Mouse (Mus musculus) embryonic facial prominence, embryonic 14.5 days (tissue): ENCODE results near the gene Lrrn3. TPM values are rescaled to one million over a fixed set of nuclear protein-coding genes. Genes with fewer than 3 reads are reported as not detected.

ENCODE experiments used
- ATAC-seq: fragments of 200-750 bp; cut with Nextera tagmentation; 2 replicates; pipeline ENCODE4 v1.8.0; 2017; ENCODE audit warnings: low read depth, moderate number of reproducible peaks, moderate TSS enrichment
- DNase-seq: peaks from one replicate; pipeline ENCODE4 v3.0.0-alpha.2; 2015; ENCODE audit warnings: low spot score
- H3K27ac ChIP-seq: fragments of 300-500 bp; sonication (generic); replicated peaks from 2 replicates; pipeline ENCODE4 v1.5.1; 2014; ENCODE audit warnings: low read depth, mild to moderate bottlenecking, low read length, moderate library complexity
- H3K27me3 ChIP-seq: fragments of 300-500 bp; sonication (generic); replicated peaks from 2 replicates; pipeline ENCODE4 v1.6.1; 2014; ENCODE audit warnings: low read length; ENCODE audit not compliant: control insufficient read depth, insufficient read depth
- H3K36me3 ChIP-seq: fragments of 300-500 bp; sonication (generic); 2 replicates; pipeline ENCODE4 v1.6.1; 2014; ENCODE audit warnings: low read length, mixed read lengths; ENCODE audit not compliant: control insufficient read depth, insufficient read depth
- H3K4me1 ChIP-seq: fragments of 300-500 bp; sonication (generic); 2 replicates; pipeline ENCODE4 v1.6.1; 2014; ENCODE audit warnings: antibody characterized with exemption, low read length; ENCODE audit not compliant: control insufficient read depth, insufficient read depth
- H3K4me2 ChIP-seq: fragments of 300-500 bp; sonication (generic); 2 replicates; pipeline ENCODE4 v1.6.1; 2014; ENCODE audit warnings: low read depth, mild to moderate bottlenecking, low read length, moderate library complexity, mixed read lengths
- H3K4me3 ChIP-seq: fragments of 300-500 bp; sonication (generic); 2 replicates; pipeline ENCODE4 v1.5.1; 2014; ENCODE audit warnings: low read depth, mild to moderate bottlenecking, low read length
- H3K9ac ChIP-seq: fragments of 300-500 bp; sonication (generic); 2 replicates; pipeline ENCODE4 v1.6.1; 2014; ENCODE audit warnings: low read depth, mild to moderate bottlenecking, low read length, moderate library complexity, mixed read lengths
- H3K9me3 ChIP-seq: fragments of 300-500 bp; sonication (generic); 2 replicates; pipeline ENCODE4 v1.6.1; 2016; ENCODE audit warnings: low read length; ENCODE audit not compliant: control insufficient read depth
- WGBS: fragments of 180-500 bp; shearing (Covaris S2); extraction: QIAGEN DNeasy Blood & Tissue Kit; methylation state at CpG from one replicate; pipeline ENCODE4 v1.1.7; 2014; 5-methylcytosine and 5-hydroxymethylcytosine counted together
- polyA plus RNA-seq: library from polyadenylated mRNA; unstranded; fragments of >200 nt; fragmentation: Nextera tagmentation; extraction: Ambion mirVana; gene quantifications from 2 replicates; pipeline ENCODE4 v1.2.1, GENCODE M21; 2014

Lrrn3 gene
- polyA plus RNA-seq, result 11.3 and 14.5 TPM in 2 replicates

DNA sequence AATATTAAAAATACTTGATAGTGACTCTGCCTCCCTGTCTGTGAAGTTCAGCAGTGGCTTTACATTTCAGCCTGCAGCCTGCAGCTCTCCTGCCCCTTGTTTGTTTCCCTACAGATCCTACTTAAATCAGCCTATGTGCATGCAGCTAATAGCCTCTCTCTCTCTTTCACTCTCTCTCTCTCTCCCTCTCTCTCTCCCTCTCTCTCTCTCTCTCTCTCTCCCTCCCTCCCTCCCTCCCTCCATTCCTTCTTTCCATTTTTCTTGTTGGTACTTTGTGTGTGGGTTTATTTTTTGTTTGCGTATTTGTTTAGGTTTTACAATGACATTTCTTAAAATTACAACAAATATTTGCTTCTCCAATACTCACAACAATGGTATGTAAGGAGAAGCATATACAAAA is at the start of gene Lrrn3:
Lrrn3 (minus strand) TSS at position 101 of the 400 bp plus-strand sequence.
- 92% methylated on average over 1 of the region's 1 CpGs for WGBS
- Histone ChIP-seq H3K4me3 (peak within 1 kb of the TSS; percentile 37), H3K4me1 (no peaks in the 10 kb centered on the region), H3K27ac (no peak within 1 kb of the TSS), H3K4me2 (peak within 1 kb of the TSS; percentile 60), H3K9me3 (no peaks in the 10 kb centered on the region), H3K9ac (peak within 1 kb of the TSS; percentile 54), H3K36me3 (no peaks in the 10 kb centered on the region), H3K27me3 (no peaks in the 10 kb centered on the region)
- ATAC-seq, result no peak
- no peak for DNase-seq

- WGBS, result 74% methylated on average over 4 of the region's 4 CpGs
Measured at GRCm38 (mm10) chr12:41528410-41528809, 42.2 kb upstream of the Lrrn3 start.

DNA sequence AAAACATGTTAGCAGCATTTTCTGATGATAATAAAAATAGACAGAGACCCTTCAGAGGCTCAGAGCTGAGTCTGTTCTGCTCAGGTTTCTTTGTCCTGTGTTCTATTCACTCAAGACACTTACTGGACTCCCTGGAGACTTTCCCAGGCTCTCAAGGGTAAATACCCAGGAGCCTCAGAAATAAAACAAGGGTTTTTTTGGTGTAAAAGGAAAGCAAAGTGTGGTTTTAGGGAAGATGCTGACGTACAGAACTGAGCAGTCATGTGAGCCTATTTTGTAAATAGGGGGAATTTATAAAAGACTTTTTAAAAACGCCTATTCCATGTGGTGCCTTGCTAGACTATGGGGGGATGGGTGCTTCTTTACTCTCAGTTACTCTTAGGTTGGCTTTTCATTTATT is 40.5 kb upstream of the Lrrn3 start:
- H3K9me3 ChIP-seq, result no peaks in the 10 kb centered on the region
- no peak overlapping the region for H3K4me3 ChIP-seq
- ATAC-seq (no peak), DNase-seq (no peak)
- WGBS, result 61% methylated on average over 2 of the region's 2 CpGs
- H3K4me2 ChIP-seq, result no peak overlapping the region
- H3K9ac ChIP-seq, result no peak overlapping the region
- H3K27ac ChIP-seq, result no peak overlapping the region
- no peaks in the 10 kb centered on the region for H3K36me3 ChIP-seq
- H3K4me1 ChIP-seq, result no peaks in the 10 kb centered on the region
- H3K27me3 ChIP-seq, result no peaks in the 10 kb centered on the region

More at GRCm38 (mm10) chr12:41528410-41528809, 42.2 kb upstream of the Lrrn3 start:
- Histone ChIP-seq H3K9ac (no peak overlapping the region), H3K4me1 (no peaks in the 10 kb centered on the region), H3K27me3 (no peaks in the 10 kb centered on the region), H3K27ac (no peak overlapping the region), H3K36me3 (no peaks in the 10 kb centered on the region), H3K4me3 (no peak overlapping the region), H3K4me2 (no peak overlapping the region), H3K9me3 (no peaks in the 10 kb centered on the region)
- DNase-seq (no peak), ATAC-seq (no peak)

GRCm38 (mm10) chr12:41521671-41522070 is 35.4 kb upstream of the Lrrn3 start:
- ATAC-seq (no peak), DNase-seq (no peak)
- H3K4me1 ChIP-seq, result no peaks in the 10 kb centered on the region
- no peak overlapping the region for H3K4me3 ChIP-seq
- no peak overlapping the region for H3K9ac ChIP-seq
- no peak overlapping the region for H3K4me2 ChIP-seq
- H3K9me3 ChIP-seq, result no peaks in the 10 kb centered on the region
- H3K27ac ChIP-seq, result no peak overlapping the region
- H3K36me3 ChIP-seq, result no peaks in the 10 kb centered on the region
- no peaks in the 10 kb centered on the region for H3K27me3 ChIP-seq
- 88% methylated on average over 2 of the region's 2 CpGs for WGBS

- Histone ChIP-seq H3K4me1 (no peaks in the 10 kb centered on the region), H3K9ac (no peak overlapping the region), H3K9me3 (no peaks in the 10 kb centered on the region), H3K4me3 (no peak overlapping the region), H3K36me3 (no peaks in the 10 kb centered on the region), H3K27me3 (no peaks in the 10 kb centered on the region), H3K27ac (no peak overlapping the region), H3K4me2 (no peak overlapping the region)
- ATAC-seq (no peak), DNase-seq (no peak)
- WGBS, result 82% methylated on average over 2 of the region's 2 CpGs
Measured at GRCm38 (mm10) chr12:41520326-41520725, 34.1 kb upstream of the Lrrn3 start.

DNA sequence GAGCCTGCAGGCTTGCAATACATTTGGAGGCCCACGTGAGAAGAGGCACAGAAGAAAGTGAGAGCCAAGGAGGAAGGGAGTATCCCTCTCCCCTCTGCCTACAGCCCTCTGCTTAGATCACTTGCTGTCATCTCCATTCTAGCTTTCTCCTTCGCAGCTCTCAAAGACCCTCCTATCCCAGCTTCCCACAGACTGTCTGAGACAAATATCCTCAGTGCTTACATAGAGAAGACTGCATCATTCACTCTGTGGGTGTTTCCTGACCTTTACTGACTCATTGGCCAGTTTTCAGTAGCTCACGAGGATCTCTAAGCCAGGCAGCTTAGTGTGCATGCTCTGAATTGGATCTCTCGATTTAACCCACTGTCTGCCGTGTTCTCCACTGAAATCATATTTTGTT is 32.7 kb upstream of the Lrrn3 start:
- ATAC-seq (no peak), DNase-seq (no peak)
- Histone ChIP-seq H3K4me1 (no peaks in the 10 kb centered on the region), H3K4me2 (no peak overlapping the region), H3K4me3 (no peak overlapping the region), H3K9ac (no peak overlapping the region), H3K27ac (no peak overlapping the region), H3K9me3 (no peaks in the 10 kb centered on the region), H3K27me3 (no peaks in the 10 kb centered on the region), H3K36me3 (no peaks in the 10 kb centered on the region)
- 50% methylated on average over 5 of the region's 5 CpGs for WGBS

DNA sequence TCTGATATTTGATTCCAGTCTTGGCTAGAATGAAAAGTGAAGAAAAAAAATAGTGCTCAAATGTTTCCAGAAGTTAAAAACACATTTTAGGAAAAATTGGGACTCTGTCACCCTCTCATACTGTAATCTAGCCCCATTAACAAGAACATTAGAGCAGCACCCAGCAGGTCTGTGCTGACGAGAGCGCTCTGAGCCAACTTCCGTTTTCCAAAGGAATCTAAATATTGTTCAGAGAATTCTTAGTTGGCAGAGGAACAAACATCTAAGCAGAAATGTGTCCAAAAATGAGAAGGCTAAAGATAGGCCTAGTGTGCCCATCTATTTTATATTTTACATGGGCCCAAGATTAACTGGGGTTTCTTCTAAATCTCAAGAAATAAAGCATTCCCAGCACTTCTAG is 24.4 kb upstream of the Lrrn3 start:
- H3K4me1 ChIP-seq, result no peaks in the 10 kb centered on the region
- H3K9ac ChIP-seq, result no peak overlapping the region
- H3K27me3 ChIP-seq, result no peaks in the 10 kb centered on the region
- no peak overlapping the region for H3K27ac ChIP-seq
- no peaks in the 10 kb centered on the region for H3K9me3 ChIP-seq
- no peaks in the 10 kb centered on the region for H3K36me3 ChIP-seq
- WGBS, result 69% methylated on average over 3 of the region's 3 CpGs
- DNase-seq (no peak), ATAC-seq (no peak)
- no peak overlapping the region for H3K4me2 ChIP-seq
- no peak overlapping the region for H3K4me3 ChIP-seq

DNA sequence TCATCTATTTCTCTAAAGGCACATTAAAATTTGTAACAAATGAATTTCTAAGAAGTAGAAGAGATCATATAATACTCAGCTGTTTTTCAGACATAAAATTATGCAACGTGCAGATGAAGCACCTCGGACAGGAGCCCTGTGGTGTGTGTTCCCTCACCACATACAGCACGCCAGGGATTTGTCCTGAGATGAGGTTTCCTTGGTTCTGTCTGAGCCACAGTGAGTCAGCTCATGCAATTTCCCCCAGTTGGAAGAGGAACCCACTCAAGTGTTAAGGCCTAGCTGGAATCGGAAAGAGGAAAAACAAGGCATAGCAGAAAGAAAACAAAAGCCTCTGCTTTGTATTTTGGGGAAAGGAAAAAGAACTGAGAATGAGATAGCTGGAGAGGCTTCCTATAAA is 22.4 kb upstream of the Lrrn3 start:
- Histone ChIP-seq H3K9ac (no peak overlapping the region), H3K4me2 (no peak overlapping the region), H3K4me3 (no peak overlapping the region), H3K36me3 (no peaks in the 10 kb centered on the region), H3K27me3 (no peaks in the 10 kb centered on the region), H3K27ac (no peak overlapping the region), H3K4me1 (no peaks in the 10 kb centered on the region), H3K9me3 (no peaks in the 10 kb centered on the region)
- ATAC-seq, result no peak
- DNase-seq, result no peak
- 78% methylated on average over 4 of the region's 4 CpGs for WGBS

DNA sequence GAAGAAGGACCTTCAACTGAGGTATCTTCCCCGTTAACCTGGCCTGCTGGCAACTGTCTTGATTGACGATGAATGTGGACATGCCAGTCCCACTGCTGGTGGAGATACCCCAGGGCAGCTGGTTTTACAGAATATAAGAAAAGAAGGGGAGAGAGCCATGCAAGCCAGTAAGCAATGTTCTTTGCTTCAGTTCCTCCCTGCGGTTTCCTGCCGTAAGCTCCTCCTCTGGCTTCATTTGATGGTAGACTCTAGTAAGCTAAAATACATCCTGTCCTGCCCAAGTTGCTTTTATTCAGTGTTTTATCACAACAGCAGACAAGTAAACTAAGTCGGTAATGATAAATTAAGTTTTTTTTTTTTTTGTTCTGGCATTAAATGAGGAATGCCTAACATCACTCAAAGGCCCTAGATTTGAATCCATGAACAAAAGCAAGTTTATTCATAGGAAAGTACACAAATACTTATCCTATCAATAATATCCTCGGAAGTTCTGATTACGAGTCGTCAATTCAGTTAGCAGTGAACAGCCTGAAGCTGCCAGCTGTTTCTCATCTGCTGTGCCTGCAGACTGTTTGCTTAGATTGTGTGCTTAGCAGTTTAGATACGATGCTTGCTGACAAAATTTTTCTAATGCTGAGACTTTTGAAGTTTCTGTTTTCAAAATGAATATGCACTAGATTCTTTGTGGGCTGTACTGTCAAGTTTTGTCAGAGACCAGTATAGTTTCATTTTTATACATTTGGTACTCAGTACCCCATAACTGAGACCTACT is 14.0 kb upstream of the Lrrn3 start:
- Histone ChIP-seq H3K36me3 (no peaks in the 10 kb centered on the region), H3K4me1 (no peaks in the 10 kb centered on the region), H3K9me3 (no peaks in the 10 kb centered on the region), H3K9ac (no peak overlapping the region), H3K4me3 (no peak overlapping the region), H3K27me3 (no peaks in the 10 kb centered on the region), H3K27ac (no peak overlapping the region), H3K4me2 (no peak overlapping the region)
- no peak for DNase-seq
- WGBS, result 53% methylated on average over 9 of the region's 9 CpGs
- ATAC-seq, result no peak
